Mouse (Mus musculus) liver, embryonic 15.5 days (tissue): Measurements from ENCODE around the gene Arvcf. TPM values are rescaled to one million over a fixed set of nuclear protein-coding genes. Genes with fewer than 3 reads are reported as not detected.

Source experiments
- ATAC-seq: fragments of 200-750 bp; cut with Nextera tagmentation; 2 replicates; pipeline ENCODE4 v1.8.0; 2017; ENCODE audit warnings: moderate number of reproducible peaks, mild to moderate bottlenecking, moderate library complexity; ENCODE audit not compliant: insufficient read depth
- H3K27ac ChIP-seq: fragments of 300-500 bp; sonication (generic); replicated peaks from 2 replicates; pipeline ENCODE4 v1.5.1; 2015; ENCODE audit warnings: mild to moderate bottlenecking, inconsistent platforms
- H3K27me3 ChIP-seq: fragments of 300-500 bp; sonication (generic); 2 replicates; pipeline ENCODE4 v1.6.1; 2015; ENCODE audit warnings: mild to moderate bottlenecking, inconsistent platforms
- H3K36me3 ChIP-seq: fragments of 300-500 bp; sonication (generic); replicated peaks from 2 replicates; pipeline ENCODE4 v1.6.1; 2015; ENCODE audit warnings: moderate library complexity, mild to moderate bottlenecking, inconsistent platforms
- H3K4me1 ChIP-seq: fragments of 300-500 bp; sonication (generic); replicated peaks from 2 replicates; pipeline ENCODE4 v1.6.1; 2015; ENCODE audit warnings: inconsistent platforms
- H3K4me2 ChIP-seq: fragments of 300-500 bp; sonication (generic); 2 replicates; pipeline ENCODE4 v1.6.1; 2015; ENCODE audit warnings: moderate library complexity, mild to moderate bottlenecking, inconsistent platforms
- H3K4me3 ChIP-seq: fragments of 300-500 bp; sonication (generic); replicated peaks from 2 replicates; pipeline ENCODE4 v1.5.1; 2015; ENCODE audit warnings: mild to moderate bottlenecking, inconsistent platforms
- H3K9ac ChIP-seq: fragments of 300-500 bp; sonication (generic); 2 replicates; pipeline ENCODE4 v1.6.1; 2015; ENCODE audit warnings: moderate library complexity, mild to moderate bottlenecking, inconsistent platforms
- H3K9me3 ChIP-seq: fragments of 300-500 bp; sonication (generic); replicated peaks from 2 replicates; pipeline ENCODE4 v1.6.1; 2016; ENCODE audit warnings: inconsistent platforms
- WGBS: fragments of 180-500 bp; shearing (Covaris S2); methylation state at CpG from one replicate; pipeline ENCODE4 v1.1.7; 2015; ENCODE audit warnings: mixed read lengths; ENCODE audit not compliant: insufficient replicate concordance; 5-methylcytosine and 5-hydroxymethylcytosine counted together
- polyA plus RNA-seq: library from polyadenylated mRNA; unstranded; fragments of >200 nt; fragmentation: Nextera tagmentation; extraction: Ambion mirVana; gene quantifications from 2 replicates; pipeline ENCODE4 v1.2.1, GENCODE M21; 2015

The Arvcf gene
- polyA plus RNA-seq, 1 experiment from 2014 or later: 7.6 TPM

DNA sequence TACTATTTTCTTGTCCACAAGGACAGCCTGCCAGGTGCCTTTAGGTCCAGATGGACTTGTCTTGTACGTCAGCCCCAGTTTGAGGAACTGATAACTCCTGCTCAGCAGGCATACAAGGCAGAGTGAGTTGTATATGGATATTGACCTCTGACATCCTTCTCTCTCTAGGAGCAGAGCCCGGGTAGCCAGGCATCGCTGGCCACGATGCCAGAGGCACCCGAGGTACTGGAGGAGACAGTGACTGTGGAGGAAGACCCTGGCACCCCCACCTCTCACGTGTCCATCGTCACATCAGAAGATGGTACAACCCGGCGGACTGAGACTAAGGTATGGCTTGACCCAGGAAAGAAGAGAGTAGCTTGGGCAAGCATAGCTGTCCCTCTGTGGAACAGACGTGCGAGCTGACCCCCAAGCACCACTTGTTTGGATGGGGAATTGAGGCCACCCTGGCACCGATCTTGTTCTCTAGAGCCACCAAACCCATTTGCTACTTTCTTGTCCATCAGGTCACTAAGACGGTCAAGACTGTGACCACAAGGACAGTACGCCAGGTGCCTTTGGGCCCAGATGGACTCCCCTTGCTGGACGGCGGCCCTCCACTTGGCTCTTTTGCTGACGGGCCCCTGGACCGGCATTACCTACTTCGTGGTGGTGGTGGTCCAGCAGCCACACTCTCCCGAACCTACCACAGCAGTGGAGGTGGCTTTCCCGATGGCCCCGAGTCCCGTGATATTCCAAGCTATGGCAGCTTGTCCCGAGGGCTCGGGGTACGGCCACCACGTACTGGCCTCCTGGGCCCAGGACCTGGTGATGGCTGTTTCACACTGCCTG lies 49.0 kb downstream of the Arvcf start:
- Histone ChIP-seq H3K27ac (no peak overlapping the region), H3K4me3 (no peak overlapping the region), H3K4me2 (no peak overlapping the region), H3K27me3 (no peaks in the 10 kb centered on the region), H3K9ac (no peak overlapping the region), H3K9me3 (no peaks in the 10 kb centered on the region), H3K36me3 (peaks cover 14% of the 10 kb centered on the region), H3K4me1 (peaks cover 46% of the 10 kb centered on the region)
- ATAC-seq: no peak
- WGBS: 85% methylated on average over 27 of the region's 27 CpGs

GRCm38 (mm10) chr16:18400028-18400427 lies 52.0 kb downstream of the Arvcf start:
- Histone ChIP-seq H3K27ac (no peak overlapping the region), H3K36me3 (peaks cover 30% of the 10 kb centered on the region), H3K9me3 (no peaks in the 10 kb centered on the region), H3K4me1 (peaks cover 18% of the 10 kb centered on the region), H3K27me3 (no peaks in the 10 kb centered on the region), H3K4me2 (no peak overlapping the region), H3K4me3 (no peak overlapping the region), H3K9ac (no peak overlapping the region)
- ATAC-seq: no peak
- 72% methylated on average over 9 of the region's 9 CpGs for WGBS

- H3K4me1 ChIP-seq: peaks cover 21% of the 10 kb centered on the region
- H3K9me3 ChIP-seq: no peaks in the 10 kb centered on the region
- no peaks in the 10 kb centered on the region for H3K27me3 ChIP-seq
- H3K27ac ChIP-seq: no peak overlapping the region
- peaks cover 35% of the 10 kb centered on the region for H3K36me3 ChIP-seq
- WGBS: 70% methylated on average over 7 of the region's 7 CpGs
- no peak for ATAC-seq
- H3K9ac ChIP-seq: no peak overlapping the region
- no peak overlapping the region for H3K4me3 ChIP-seq
- no peak overlapping the region for H3K4me2 ChIP-seq
Measured at GRCm38 (mm10) chr16:18400472-18401216, 52.7 kb downstream of the Arvcf start.

DNA sequence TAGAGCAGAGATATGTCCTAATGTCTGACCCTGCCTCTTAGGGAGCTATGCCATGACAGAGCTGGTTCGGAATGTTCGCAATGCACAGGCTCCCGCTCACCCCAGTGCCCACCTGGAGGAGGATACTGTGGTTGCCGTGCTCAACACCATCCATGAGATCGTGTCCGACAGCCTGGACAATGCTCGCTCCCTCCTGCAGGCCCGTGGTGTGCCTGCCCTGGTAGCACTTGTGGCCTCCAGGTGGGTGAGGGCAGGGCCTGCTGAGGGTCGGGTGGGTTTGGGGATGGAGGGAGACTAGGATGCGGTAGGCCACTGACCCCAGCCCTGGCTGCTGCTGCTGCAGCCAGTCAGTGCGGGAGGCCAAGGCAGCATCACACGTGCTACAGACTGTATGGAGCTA lies 55.3 kb downstream of the Arvcf start:
- Histone ChIP-seq H3K27ac (no peak overlapping the region), H3K36me3 (peaks cover 33% of the 10 kb centered on the region), H3K4me1 (peaks cover 27% of the 10 kb centered on the region), H3K9ac (no peak overlapping the region), H3K4me2 (no peak overlapping the region), H3K27me3 (no peaks in the 10 kb centered on the region), H3K4me3 (no peak overlapping the region), H3K9me3 (no peaks in the 10 kb centered on the region)
- no peak for ATAC-seq
- WGBS: 85% methylated on average over 12 of the region's 12 CpGs

GRCm38 (mm10) chr16:18405091-18405854 lies 57.3 kb downstream of the Arvcf start:
- H3K4me3 ChIP-seq: no peak overlapping the region
- peaks cover 53% of the 10 kb centered on the region for H3K36me3 ChIP-seq
- no peak overlapping the region for H3K4me2 ChIP-seq
- WGBS: 73% methylated on average over 13 of the region's 13 CpGs
- peak; percentile 7; the same call in 1 of the 2 replicates for ATAC-seq
- peaks cover 17% of the 10 kb centered on the region for H3K4me1 ChIP-seq
- H3K9ac ChIP-seq: no peak overlapping the region
- H3K9me3 ChIP-seq: no peaks in the 10 kb centered on the region
- peak overlapping the region; percentile 29 for H3K27ac ChIP-seq
- no peaks in the 10 kb centered on the region for H3K27me3 ChIP-seq

DNA sequence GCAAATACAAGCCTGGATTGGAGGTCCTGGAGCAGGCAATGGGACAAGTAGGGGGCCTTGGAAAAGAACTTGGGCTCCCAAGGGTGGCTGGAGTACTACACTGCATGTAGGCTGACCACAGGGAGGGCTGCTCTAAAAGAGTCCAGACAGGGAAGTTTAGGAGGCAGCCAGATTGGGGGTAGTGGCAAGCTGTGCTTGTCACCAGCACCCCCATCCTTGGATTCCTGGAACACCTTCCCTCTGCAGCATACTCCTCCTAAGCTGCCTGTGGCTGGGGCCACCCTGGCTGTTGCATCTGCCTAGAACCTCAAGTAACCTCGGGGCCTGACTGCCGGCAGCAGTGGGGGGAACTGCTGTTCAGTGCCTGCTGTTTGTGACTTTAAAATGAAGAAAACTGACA lies 57.9 kb downstream of the Arvcf start:
- peaks cover 59% of the 10 kb centered on the region for H3K36me3 ChIP-seq
- peaks cover 17% of the 10 kb centered on the region for H3K4me1 ChIP-seq
- H3K9me3 ChIP-seq: no peaks in the 10 kb centered on the region
- no peak overlapping the region for H3K9ac ChIP-seq
- no peaks in the 10 kb centered on the region for H3K27me3 ChIP-seq
- H3K4me3 ChIP-seq: no peak overlapping the region
- peak; percentile 14; the same call in 1 of the 2 replicates for ATAC-seq
- H3K4me2 ChIP-seq: no peak overlapping the region
- 73% methylated on average over 2 of the region's 2 CpGs for WGBS
- H3K27ac ChIP-seq: no peak overlapping the region

DNA sequence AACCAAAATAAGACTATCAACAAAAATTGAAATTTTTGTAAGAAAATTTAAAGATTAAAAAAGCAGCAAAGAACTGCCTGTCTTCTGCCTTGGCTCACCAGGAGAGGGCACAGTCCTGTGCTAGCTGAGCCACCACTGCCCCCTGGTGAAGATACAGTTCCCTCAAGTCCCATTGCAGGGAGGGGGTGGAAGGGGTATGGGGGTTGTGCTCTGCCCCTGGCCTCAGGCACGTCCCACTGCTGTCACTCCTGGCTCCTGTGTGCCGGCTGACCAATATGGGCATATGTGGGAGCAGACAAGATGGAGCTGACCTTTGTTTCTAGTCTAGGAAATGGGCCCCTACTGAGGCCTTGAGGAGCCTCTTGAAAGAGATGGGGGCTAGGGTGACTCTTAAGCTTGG lies 58.3 kb downstream of the Arvcf start:
- 4% methylated on average over 2 of the region's 2 CpGs for WGBS
- Histone ChIP-seq H3K9me3 (no peaks in the 10 kb centered on the region), H3K4me2 (no peak overlapping the region), H3K4me1 (peaks cover 15% of the 10 kb centered on the region), H3K4me3 (no peak overlapping the region), H3K9ac (no peak overlapping the region), H3K27ac (no peak overlapping the region), H3K27me3 (no peaks in the 10 kb centered on the region), H3K36me3 (peaks cover 63% of the 10 kb centered on the region)
- ATAC-seq: peak; percentile 51

DNA sequence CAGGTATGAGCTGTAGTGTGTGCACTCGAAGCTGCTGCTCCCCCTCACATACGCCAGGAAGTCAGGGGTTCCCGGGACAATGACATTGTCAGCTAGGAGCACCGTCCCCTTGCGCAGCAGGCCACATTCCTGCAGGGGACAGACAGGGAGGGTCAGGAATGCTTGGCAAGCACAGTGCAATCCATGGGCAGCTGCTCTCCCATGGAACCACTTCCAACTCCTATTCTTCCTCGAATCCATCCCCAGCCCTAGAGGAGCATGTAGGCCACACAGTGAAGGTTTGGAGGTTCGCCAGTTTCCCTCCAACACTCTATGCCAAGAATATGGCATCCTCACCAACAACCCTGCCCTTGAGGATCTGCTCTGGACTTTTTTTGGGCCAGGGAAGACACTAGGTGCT lies 59.9 kb downstream of the Arvcf start:
- H3K4me1 ChIP-seq: peaks cover 22% of the 10 kb centered on the region

GRCm38 (mm10) chr16:18409776-18410175 lies 61.8 kb downstream of the Arvcf start:
- Histone ChIP-seq H3K4me1 (peaks cover 32% of the 10 kb centered on the region), H3K4me3 (no peak overlapping the region), H3K27ac (peak overlapping the region; percentile 31; the same call in 1 of the 2 replicates), H3K4me2 (no peak overlapping the region), H3K27me3 (no peaks in the 10 kb centered on the region), H3K9me3 (no peaks in the 10 kb centered on the region), H3K36me3 (peaks cover 81% of the 10 kb centered on the region), H3K9ac (no peak overlapping the region)
- ATAC-seq: no peak
- 76% methylated on average over 4 of the region's 4 CpGs for WGBS

More for the DNA sequence above, 59.9 kb downstream of the Arvcf start:
- H3K9me3 ChIP-seq: no peaks in the 10 kb centered on the region
- no peak overlapping the region for H3K4me2 ChIP-seq
- H3K4me3 ChIP-seq: no peak overlapping the region
- ATAC-seq: no peak
- no peaks in the 10 kb centered on the region for H3K27me3 ChIP-seq
- peaks cover 76% of the 10 kb centered on the region for H3K36me3 ChIP-seq
- 0 out of 2 replicates have a peak overlapping the region, but pooled peaks have one; percentile 9 for H3K27ac ChIP-seq
- 75% methylated on average over 7 of the region's 7 CpGs for WGBS
- H3K9ac ChIP-seq: no peak overlapping the region

GRCm38 (mm10) chr16:18410418-18410817 lies 62.4 kb downstream of the Arvcf start:
- no peak overlapping the region for H3K9ac ChIP-seq

More at GRCm38 (mm10) chr16:18410418-18410817, 62.4 kb downstream of the Arvcf start:
- H3K4me1 ChIP-seq: peaks cover 31% of the 10 kb centered on the region
- H3K27me3 ChIP-seq: no peaks in the 10 kb centered on the region
- no peaks in the 10 kb centered on the region for H3K9me3 ChIP-seq
- ATAC-seq: no peak
- no peak overlapping the region; the same call in 1 of the 2 replicates for H3K27ac ChIP-seq
- H3K4me3 ChIP-seq: no peak overlapping the region
- peaks cover 79% of the 10 kb centered on the region for H3K36me3 ChIP-seq
- no peak overlapping the region for H3K4me2 ChIP-seq
- 92% methylated on average over 5 of the region's 5 CpGs for WGBS
